27 mouse cellular contexts compared by ENCODE assay signal in the genomic region with DNA sequence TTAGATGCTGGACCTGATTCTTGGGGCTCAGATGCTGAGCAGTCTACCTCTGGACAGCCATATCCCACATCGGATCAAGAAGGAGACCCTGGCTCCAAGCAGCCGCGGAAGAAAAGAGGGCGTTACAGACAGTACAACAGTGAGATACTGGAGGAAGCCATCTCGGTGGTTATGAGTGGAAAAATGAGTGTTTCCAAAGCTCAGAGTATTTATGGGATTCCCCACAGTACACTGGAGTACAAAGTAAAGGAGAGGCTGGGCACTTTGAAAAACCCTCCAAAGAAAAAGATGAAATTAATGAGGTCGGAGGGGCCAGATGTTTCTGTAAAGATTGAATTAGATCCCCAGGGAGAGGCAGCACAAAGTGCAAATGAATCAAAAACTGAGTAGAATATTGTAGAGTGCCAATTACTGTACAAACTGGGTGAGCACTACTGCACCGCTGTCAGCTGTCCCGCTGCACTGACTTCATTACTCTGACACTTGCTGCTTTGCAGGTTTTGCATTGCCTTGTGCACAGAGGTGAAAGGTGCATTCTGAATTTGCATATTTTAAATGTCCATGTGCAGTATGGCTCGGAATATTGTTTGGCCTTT. TPM values are rescaled to one million over a fixed set of nuclear protein-coding genes. Genes with fewer than 3 reads are reported as not detected.
DNase-seq lines count a peak whose midpoint lies in the region; ATAC-seq lines count a peak whose summit lies in the region.
"Had no signal": no experiment of that assay in that cellular context is flagged by ENCODE, and none has a peak within 500 bp of the region (broad histone marks: within the 10 kb centered on the region; RNA-seq: fewer than 3 reads in every experiment).

No protein-coding gene starts in this region.

- peak; percentile 60 for DNase-seq in midbrain, embryonic 14.5 days
- DNase-seq in midbrain, embryonic 11.5 days (ENCODE audit: low spot score, missing footprints), result no peak
- no peak for DNase-seq in layer of hippocampus, adult 8-10 months (ENCODE audit: low spot score in 2 of 2)
- DNase-seq: adrenal gland, adult 2 months; adrenal gland, postnatal 36 days; B cell, adult 2 months; cerebellum, adult 2 months; cerebellum, postnatal 14 days; gastrocnemius, postnatal 10 days; heart, postnatal 14 days; kidney, adult 2 months; kidney, postnatal 36 days; retina, postnatal 1 day; right cerebral cortex, postnatal 25 days had no signal

- H3K27me3 ChIP-seq in forebrain, embryonic 16.5 days (replicated peaks; ENCODE audit: control insufficient read depth, insufficient read depth, low read length), result no peaks in the 10 kb centered on the region
- no peaks in the 10 kb centered on the region for H3K27me3 ChIP-seq in forebrain, embryonic 15.5 days
- H3K27me3 ChIP-seq in midbrain, embryonic 14.5 days (ENCODE audit: control insufficient read depth, insufficient read depth, low read length), result no peaks in the 10 kb centered on the region
- H3K27me3 ChIP-seq in midbrain, embryonic 11.5 days (ENCODE audit: control insufficient read depth, insufficient read depth, low read length), result no peaks in the 10 kb centered on the region
- H3K27me3 ChIP-seq in midbrain, embryonic 15.5 days (replicated peaks), result no peaks in the 10 kb centered on the region
- H3K27me3 ChIP-seq: limb, embryonic 13.5 days; lung, embryonic 15.5 days; midbrain, embryonic 12.5 days; neural tube, embryonic 13.5 days; stomach, embryonic 15.5 days had no signal

- no peak overlapping the region for H3K4me3 ChIP-seq in forebrain, embryonic 16.5 days (replicated peaks; ENCODE audit: low read length)
- H3K4me3 ChIP-seq in forebrain, embryonic 15.5 days, result no peak overlapping the region
- no peak overlapping the region for H3K4me3 ChIP-seq in midbrain, embryonic 14.5 days (replicated peaks; ENCODE audit: low read depth, low read length)
- no peak overlapping the region for H3K4me3 ChIP-seq in midbrain, embryonic 11.5 days (ENCODE audit: low read depth, low read length)
- no peak overlapping the region for H3K4me3 ChIP-seq in midbrain, embryonic 15.5 days
- H3K4me3 ChIP-seq: layer of hippocampus, adult 2 months; limb, embryonic 13.5 days; lung, embryonic 15.5 days; midbrain, embryonic 12.5 days; myocyte; neural tube, embryonic 13.5 days; stomach, embryonic 15.5 days had no signal

- 79% methylated on average over 9 of the region's 9 CpGs for WGBS in forebrain, embryonic 16.5 days
- 76% methylated on average over 9 of the region's 9 CpGs for WGBS in forebrain, embryonic 15.5 days
- 74% methylated on average over 9 of the region's 9 CpGs for WGBS in midbrain, embryonic 14.5 days
- 92% methylated on average over 9 of the region's 9 CpGs for WGBS in midbrain, embryonic 11.5 days
- 70% methylated on average over 9 of the region's 9 CpGs for WGBS in midbrain, embryonic 15.5 days

- no peak overlapping the region for H3K27ac ChIP-seq in forebrain, embryonic 16.5 days (ENCODE audit: low read length)
- no peak overlapping the region for H3K27ac ChIP-seq in forebrain, embryonic 15.5 days (replicated peaks)
- H3K27ac ChIP-seq in midbrain, embryonic 14.5 days (replicated peaks; ENCODE audit: low read depth, low read length), result no peak overlapping the region
- no peak overlapping the region for H3K27ac ChIP-seq in midbrain, embryonic 11.5 days (ENCODE audit: low read depth, low read length)
- H3K27ac ChIP-seq in midbrain, embryonic 15.5 days, result no peak overlapping the region
- H3K27ac ChIP-seq: hindbrain, embryonic 14.5 days; layer of hippocampus, adult 2 months; limb, embryonic 13.5 days; lung, embryonic 15.5 days; midbrain, embryonic 12.5 days; neural tube, embryonic 13.5 days; stomach, embryonic 15.5 days had no signal

- H3K4me1 ChIP-seq in forebrain, embryonic 16.5 days (replicated peaks; ENCODE audit: control insufficient read depth, insufficient read depth, low read length), result no peaks in the 10 kb centered on the region; the same call in 1 of the 2 replicates
- no peaks in the 10 kb centered on the region for H3K4me1 ChIP-seq in forebrain, embryonic 15.5 days
- no peaks in the 10 kb centered on the region for H3K4me1 ChIP-seq in midbrain, embryonic 14.5 days (ENCODE audit: control insufficient read depth, insufficient read depth, low read length)
- H3K4me1 ChIP-seq in midbrain, embryonic 11.5 days (ENCODE audit: control insufficient read depth, insufficient read depth, low read length), result no peaks in the 10 kb centered on the region
- H3K4me1 ChIP-seq in midbrain, embryonic 15.5 days, result peaks cover 6% of the 10 kb centered on the region; the same call in 1 of the 2 replicates
- H3K4me1 ChIP-seq: lung, embryonic 15.5 days; midbrain, embryonic 12.5 days; neural tube, embryonic 13.5 days; stomach, embryonic 15.5 days had no signal

- no peak overlapping the region for H3K4me2 ChIP-seq in forebrain, embryonic 16.5 days (ENCODE audit: low read length)
- no peak overlapping the region for H3K4me2 ChIP-seq in forebrain, embryonic 15.5 days (replicated peaks)
- no peak overlapping the region for H3K4me2 ChIP-seq in midbrain, embryonic 14.5 days (ENCODE audit: low read length)
- no peak overlapping the region for H3K4me2 ChIP-seq in midbrain, embryonic 11.5 days
- no peak overlapping the region for H3K4me2 ChIP-seq in midbrain, embryonic 15.5 days
- H3K4me2 ChIP-seq: hindbrain, embryonic 14.5 days; limb, embryonic 13.5 days; liver, embryonic 11.5 days; lung, embryonic 15.5 days; midbrain, embryonic 12.5 days; neural tube, embryonic 13.5 days; stomach, embryonic 15.5 days had no signal

- H3K36me3 ChIP-seq in forebrain, embryonic 16.5 days (ENCODE audit: control insufficient read depth, insufficient read depth), result peaks cover 12% of the 10 kb centered on the region
- peaks cover 25% of the 10 kb centered on the region for H3K36me3 ChIP-seq in forebrain, embryonic 15.5 days
- peaks cover 34% of the 10 kb centered on the region for H3K36me3 ChIP-seq in midbrain, embryonic 14.5 days (ENCODE audit: control insufficient read depth, insufficient read depth, low read length)
- peaks cover 4% of the 10 kb centered on the region; the same call in 1 of the 2 replicates for H3K36me3 ChIP-seq in midbrain, embryonic 11.5 days (ENCODE audit: control insufficient read depth, insufficient read depth, low read length)
- peaks cover 10% of the 10 kb centered on the region for H3K36me3 ChIP-seq in midbrain, embryonic 15.5 days (replicated peaks)

- H3K9me3 ChIP-seq in forebrain, embryonic 16.5 days (ENCODE audit: control insufficient read depth, low read length), result no peaks in the 10 kb centered on the region
- H3K9me3 ChIP-seq in forebrain, embryonic 15.5 days, result no peaks in the 10 kb centered on the region
- no peaks in the 10 kb centered on the region for H3K9me3 ChIP-seq in midbrain, embryonic 14.5 days (ENCODE audit: control insufficient read depth, low read length)
- no peaks in the 10 kb centered on the region for H3K9me3 ChIP-seq in midbrain, embryonic 11.5 days (ENCODE audit: control insufficient read depth, low read length)
- H3K9me3 ChIP-seq in midbrain, embryonic 15.5 days, result no peaks in the 10 kb centered on the region
- H3K9me3 ChIP-seq: limb, embryonic 13.5 days; lung, embryonic 15.5 days; midbrain, embryonic 12.5 days; neural tube, embryonic 13.5 days; stomach, embryonic 15.5 days had no signal

- H3K9ac ChIP-seq in forebrain, embryonic 16.5 days (replicated peaks; ENCODE audit: low read depth, low read length), result no peak overlapping the region
- H3K9ac ChIP-seq in forebrain, embryonic 15.5 days (replicated peaks), result no peak overlapping the region
- H3K9ac ChIP-seq in midbrain, embryonic 14.5 days (replicated peaks; ENCODE audit: low read length), result no peak overlapping the region
- H3K9ac ChIP-seq in midbrain, embryonic 11.5 days (ENCODE audit: low read length), result no peak overlapping the region
- H3K9ac ChIP-seq in midbrain, embryonic 15.5 days, result no peak overlapping the region
- H3K9ac ChIP-seq: hindbrain, embryonic 14.5 days; limb, embryonic 13.5 days; lung, embryonic 15.5 days; midbrain, embryonic 12.5 days; neural tube, embryonic 13.5 days; stomach, embryonic 15.5 days had no signal

- 0 out of 2 replicates have a peak, but pooled peaks have one; percentile 23 for ATAC-seq in forebrain, embryonic 16.5 days
- ATAC-seq in forebrain, embryonic 15.5 days (replicated peaks), result no peak
- ATAC-seq in midbrain, embryonic 14.5 days (ENCODE audit: low FRiP score, low TSS enrichment), result no peak
- ATAC-seq in midbrain, embryonic 11.5 days (ENCODE audit: low FRiP score), result no peak
- peak; percentile 82 for ATAC-seq in midbrain, embryonic 15.5 days (replicated peaks)
- ATAC-seq: activated CD4-positive, CD25-positive, alpha-beta regulatory T cell, adult 4 months had no signal

RNA-seq across cellular contexts. Expression of a gene that starts 23.2 kb away (rescaled TPM):
- 2.7 and 3.3 TPM in 2 replicates for polyA plus RNA-seq in forebrain, embryonic 16.5 days (2015; fragmentation: Nextera tagmentation; extraction: Ambion mirVana)
- 2.9 and 3.1 TPM in 2 replicates for polyA plus RNA-seq in forebrain, embryonic 15.5 days (2015; fragmentation: Nextera tagmentation; extraction: Ambion mirVana)
- polyA plus RNA-seq in midbrain, embryonic 14.5 days (2014; fragmentation: Nextera tagmentation; extraction: Ambion mirVana), result 4.6 and 5.1 TPM in 2 replicates
- polyA plus RNA-seq in midbrain, embryonic 11.5 days (2014; fragmentation: Nextera tagmentation; extraction: Ambion mirVana), result 4.8 and 4.9 TPM in 2 replicates
- polyA plus RNA-seq in midbrain, embryonic 15.5 days (2015; fragmentation: Nextera tagmentation; extraction: Ambion mirVana), result 2.5 and 2.6 TPM in 2 replicates
- 10 to 100 TPM; 12.5 to 15.6 (median 13.9) TPM for total RNA-seq in layer of hippocampus, adult 8-10 months (2022)

Comparison
In these comparisons a context has a peak if more than half of its experiments do, and no peak if none do; other contexts are left out.
1. ATAC-seq: peak in forebrain, embryonic 16.5 days (single experiment) and midbrain, embryonic 15.5 days (single experiment); none in forebrain, embryonic 15.5 days (single experiment), midbrain, embryonic 14.5 days (single experiment) and midbrain, embryonic 11.5 days (single experiment).